Mouse (Mus musculus): ENCODE measurements at regions not wholly inside any gene's neighbourhood (a gene's known extent, or its start where the extent isn't known, plus 50 kb on each side); places are given as distances from the start of the nearest gene placed in this dataset.

GRCm38 (mm10) chr1:161570762-161571161 is 76.3 kb downstream of the Tnfsf18 start:
- no peaks in the 10 kb centered on the region for H3K4me1 ChIP-seq (ENCODE audit: control insufficient read depth in 1 of 2, insufficient read depth in 2 of 2, low read length in 2 of 2)
- no peak overlapping the region for H3K4me3 ChIP-seq (ENCODE audit: control insufficient read depth in 1 of 2, insufficient read depth in 1 of 2, low read depth in 2 of 2, low read length in 2 of 2)
- TF ChIP-seq POLR2AphosphoS2 (IDR thresholded peaks at IDR 0.05; ENCODE audit: low read length) (no peak), TBP (IDR thresholded peaks at IDR 0.05; ENCODE audit: low read depth, low read length) (no peak), MAZ (IDR thresholded peaks at IDR 0.05; ENCODE audit: low read depth, low read length) (no peak), NRF1 (IDR thresholded peaks at IDR 0.05; ENCODE audit: insufficient read depth, low read depth, low read length, poor library complexity, severe bottlenecking) (no peak), ZC3H11A (IDR thresholded peaks at IDR 0.05; ENCODE audit: low read depth, low read length) (no peak), SMC3 (IDR thresholded peaks at IDR 0.05; ENCODE audit: low read depth, low read length) (no peak), MEF2A (IDR thresholded peaks at IDR 0.05; ENCODE audit: extremely low read depth, insufficient replicate concordance, low read depth, low read length, poor library complexity, severe bottlenecking) (no peak), NELFE (IDR thresholded peaks at IDR 0.05; ENCODE audit: low read depth, low read length) (no peak), GABPA (IDR thresholded peaks at IDR 0.05; ENCODE audit: low read depth, low read length) (no peak), USF2 (IDR thresholded peaks at IDR 0.05; ENCODE audit: borderline replicate concordance in 1 of 2, insufficient read depth in 1 of 2, low read depth in 1 of 2, low read length in 2 of 2) (no peak)
- H3K27ac ChIP-seq (ENCODE audit: control insufficient read depth, low read depth, low read length) = no peak overlapping the region
- no peaks in the 10 kb centered on the region for H3K79me2 ChIP-seq (ENCODE audit: control insufficient read depth, insufficient read depth, low read length, poor library complexity)
- no peak overlapping the region for H3K9ac ChIP-seq (ENCODE audit: control insufficient read depth, low read depth, low read length, poor library complexity, severe bottlenecking)
- DNase-seq (ENCODE audit: low read depth, low spot score) = no peak
- no peaks in the 10 kb centered on the region for H3K36me3 ChIP-seq (ENCODE audit: control insufficient read depth in 1 of 2, insufficient read depth in 2 of 2, low read length in 2 of 2)
- no peaks in the 10 kb centered on the region for H3K9me3 ChIP-seq (replicated peaks; ENCODE audit: insufficient read depth, low read length)
- H3K27me3 ChIP-seq (ENCODE audit: control insufficient read depth in 1 of 2, insufficient read depth in 2 of 2, low read length in 2 of 2) = no peaks in the 10 kb centered on the region; a peak in 1 of 4 replicates

- DNase-seq (ENCODE audit: low read depth, low spot score) = no peak
- TF ChIP-seq ETS1 (IDR thresholded peaks at IDR 0.05; ENCODE audit: low read depth, low read length) (no peak), MXI1 (IDR thresholded peaks at IDR 0.05; ENCODE audit: low read depth, low read length) (no peak)
- H3K9me3 ChIP-seq (replicated peaks; ENCODE audit: insufficient read depth, low read length) = no peaks in the 10 kb centered on the region
- no peak overlapping the region for H3K4me3 ChIP-seq (ENCODE audit: control insufficient read depth in 1 of 2, insufficient read depth in 1 of 2, low read depth in 2 of 2, low read length in 2 of 2)
- no peaks in the 10 kb centered on the region for H3K4me1 ChIP-seq (ENCODE audit: control insufficient read depth in 1 of 2, insufficient read depth in 2 of 2, low read length in 2 of 2)
- no peaks in the 10 kb centered on the region; a peak in 1 of 4 replicates for H3K27me3 ChIP-seq (ENCODE audit: control insufficient read depth in 1 of 2, insufficient read depth in 2 of 2, low read length in 2 of 2)
- no peak overlapping the region for H3K9ac ChIP-seq (ENCODE audit: control insufficient read depth, low read depth, low read length, poor library complexity, severe bottlenecking)
- no peaks in the 10 kb centered on the region for H3K36me3 ChIP-seq (ENCODE audit: control insufficient read depth in 1 of 2, insufficient read depth in 2 of 2, low read length in 2 of 2)
- no peaks in the 10 kb centered on the region for H3K79me2 ChIP-seq (ENCODE audit: control insufficient read depth, insufficient read depth, low read length, poor library complexity)
- no peak overlapping the region for H3K27ac ChIP-seq (ENCODE audit: control insufficient read depth, low read depth, low read length)
Measured at GRCm38 (mm10) chr1:161567826-161568225, 73.4 kb downstream of the Tnfsf18 start.

- Histone ChIP-seq H3K36me3 (ENCODE audit: control insufficient read depth in 1 of 2, insufficient read depth in 2 of 2, low read length in 2 of 2) (no peaks in the 10 kb centered on the region), H3K27ac (ENCODE audit: control insufficient read depth, low read depth, low read length) (no peak overlapping the region), H3K9me3 (replicated peaks; ENCODE audit: insufficient read depth, low read length) (no peaks in the 10 kb centered on the region), H3K27me3 (ENCODE audit: control insufficient read depth in 1 of 2, insufficient read depth in 2 of 2, low read length in 2 of 2) (peaks cover 0 to 2% of the 10 kb centered on the region in 2 experiments; a peak in 1 of 4 replicates), H3K4me1 (ENCODE audit: control insufficient read depth in 1 of 2, insufficient read depth in 2 of 2, low read length in 2 of 2) (no peaks in the 10 kb centered on the region), H3K79me2 (ENCODE audit: control insufficient read depth, insufficient read depth, low read length, poor library complexity) (no peaks in the 10 kb centered on the region), H3K9ac (ENCODE audit: control insufficient read depth, low read depth, low read length, poor library complexity, severe bottlenecking) (no peak overlapping the region), H3K4me3 (ENCODE audit: control insufficient read depth in 1 of 2, insufficient read depth in 1 of 2, low read depth in 2 of 2, low read length in 2 of 2) (no peak overlapping the region)
- TF ChIP-seq TAL1 (IDR thresholded peaks at IDR 0.05; ENCODE audit: low read length) (no peak), ZC3H11A (IDR thresholded peaks at IDR 0.05; ENCODE audit: low read depth, low read length) (no peak), POLR2AphosphoS5 (IDR thresholded peaks at IDR 0.05; ENCODE audit: borderline replicate concordance, low read depth, low read length) (no peak), NRF1 (IDR thresholded peaks at IDR 0.05; ENCODE audit: insufficient read depth, low read depth, low read length, poor library complexity, severe bottlenecking) (no peak), CHD2 (IDR thresholded peaks at IDR 0.05; ENCODE audit: low read length) (no peak), MEF2A (IDR thresholded peaks at IDR 0.05; ENCODE audit: extremely low read depth, insufficient replicate concordance, low read depth, low read length, poor library complexity, severe bottlenecking) (no peak), SMC3 (IDR thresholded peaks at IDR 0.05; ENCODE audit: low read depth, low read length) (no peak), CHD1 (IDR thresholded peaks at IDR 0.05; ENCODE audit: low read depth, low read length) (no peak)
- no peak for DNase-seq (ENCODE audit: low read depth, low spot score)
Measured at GRCm38 (mm10) chr1:161560368-161560767, 65.9 kb downstream of the Tnfsf18 start.

All from MEL (cell line).